33 mouse cellular contexts compared by ENCODE assay signal in genomic region chr9:15447397-15447796, GRCm38 (mm10).
"Had no signal": no experiment of that assay in that cellular context is flagged by ENCODE, and none has a peak within 500 bp of the region (broad histone marks: within the 10 kb centered on the region; RNA-seq: fewer than 3 reads in every experiment).

No protein-coding gene starts in this region.

- H3K9ac ChIP-seq: heart, embryonic 12.5 days; heart, embryonic 13.5 days; heart, embryonic 15.5 days; hindbrain, embryonic 12.5 days; hindbrain, embryonic 13.5 days; hindbrain, embryonic 14.5 days; hindbrain, embryonic 15.5 days; kidney, embryonic 15.5 days had no signal

- H3K36me3 ChIP-seq: heart, embryonic 10.5 days; heart, embryonic 12.5 days; heart, embryonic 13.5 days; heart, embryonic 15.5 days; hindbrain, embryonic 10.5 days; hindbrain, embryonic 12.5 days; hindbrain, embryonic 13.5 days; hindbrain, embryonic 15.5 days; kidney, embryonic 15.5 days had no signal

- H3K9me3 ChIP-seq: heart, embryonic 10.5 days; heart, embryonic 12.5 days; heart, embryonic 13.5 days; heart, embryonic 15.5 days; hindbrain, embryonic 10.5 days; hindbrain, embryonic 12.5 days; hindbrain, embryonic 13.5 days; hindbrain, embryonic 15.5 days; kidney, embryonic 15.5 days had no signal

- H3K27ac ChIP-seq: heart, adult 2 months; heart, embryonic 10.5 days; heart, embryonic 13.5 days; heart, embryonic 15.5 days; hindbrain, embryonic 10.5 days; hindbrain, embryonic 12.5 days; hindbrain, embryonic 13.5 days; hindbrain, embryonic 14.5 days; hindbrain, embryonic 15.5 days; hindbrain, postnatal 0 days; kidney, embryonic 15.5 days; kidney, postnatal 0 days; layer of hippocampus, adult 2 months; left cerebral cortex, adult 2 months had no signal

- H3K4me1 ChIP-seq: heart, embryonic 10.5 days; heart, embryonic 12.5 days; heart, embryonic 13.5 days; heart, embryonic 15.5 days; hindbrain, embryonic 12.5 days; kidney, embryonic 15.5 days had no signal

- ATAC-seq: hindbrain, embryonic 16.5 days; hindbrain, postnatal 0 days; inflammation-experienced regulatory T-cells, adult 6 months had no signal

- H3K4me2 ChIP-seq: heart, embryonic 11.5 days; heart, embryonic 12.5 days; heart, embryonic 13.5 days; heart, embryonic 15.5 days; hindbrain, embryonic 12.5 days; hindbrain, embryonic 13.5 days; hindbrain, embryonic 14.5 days; hindbrain, embryonic 15.5 days; kidney, embryonic 15.5 days had no signal

- H3K27me3 ChIP-seq: heart, embryonic 12.5 days; heart, embryonic 13.5 days; heart, embryonic 15.5 days; hindbrain, embryonic 12.5 days; hindbrain, embryonic 13.5 days; hindbrain, embryonic 15.5 days; kidney, embryonic 15.5 days had no signal

- DNase-seq: heart, adult 2 months; heart, postnatal 10 days; heart, postnatal 14 days; heart, postnatal 4 days; kidney, adult 11 months; kidney, adult 18-20 months; kidney, adult 2 months; kidney, adult 8-10 months; kidney, adult 9 months; kidney, postnatal 10 days; kidney, postnatal 14 days; kidney, postnatal 25 days; kidney, postnatal 36 days; kidney, postnatal 4 days; layer of hippocampus, adult 9-11 months; layer of hippocampus, postnatal 36 days had no signal

- H3K4me3 ChIP-seq: heart, adult 2 months; heart, embryonic 10.5 days; heart, embryonic 12.5 days; heart, embryonic 13.5 days; heart, embryonic 15.5 days; hindbrain, embryonic 10.5 days; hindbrain, embryonic 12.5 days; hindbrain, embryonic 13.5 days; hindbrain, embryonic 15.5 days; kidney, embryonic 15.5 days; layer of hippocampus, adult 2 months; left cerebral cortex, adult 2 months had no signal
